Mouse (Mus musculus) cerebellum, postnatal 14 days (tissue): ENCODE measurements around the gene Golgb1.

Experiments used
- DNase-seq, 2 experiments: peaks; one replicate each; pipeline ENCODE4 v3.0.0; 2021; ENCODE audit warnings: mixed read lengths in 2 of 2

Gene Golgb1

GRCm38 (mm10) chr16:36920410-36920809, 45.5 kb downstream of the Golgb1 start:
- DNase-seq, result no peak

- no peak for DNase-seq
Observed at GRCm38 (mm10) chr16:36921067-36921613, 46.2 kb downstream of the Golgb1 start.

- no peak for DNase-seq
Observed at GRCm38 (mm10) chr16:36921980-36922379, 47.0 kb downstream of the Golgb1 start.

- no peak for DNase-seq
Observed at GRCm38 (mm10) chr16:36924312-36924711, 49.4 kb downstream of the Golgb1 start.

GRCm38 (mm10) chr16:36925351-36925750, 50.4 kb downstream of the Golgb1 start:
- no peak for DNase-seq

- no peak for DNase-seq
Observed at GRCm38 (mm10) chr16:36925797-36926196, 50.9 kb downstream of the Golgb1 start.

- no peak for DNase-seq
Observed at GRCm38 (mm10) chr16:36926514-36927447, 51.8 kb downstream of the Golgb1 start.

- DNase-seq, result no peak
Observed at GRCm38 (mm10) chr16:36927495-36928105, 52.7 kb downstream of the Golgb1 start.

GRCm38 (mm10) chr16:36928106-36928500, 53.2 kb downstream of the Golgb1 start:
- no peak for DNase-seq

GRCm38 (mm10) chr16:36929216-36929615, 54.3 kb downstream of the Golgb1 start:
- no peak for DNase-seq

- no peak for DNase-seq
Observed at GRCm38 (mm10) chr16:36930231-36931136, 55.5 kb downstream of the Golgb1 start.

- DNase-seq, result no peak
Observed at GRCm38 (mm10) chr16:36931381-36931780, 56.4 kb downstream of the Golgb1 start.

- DNase-seq, result no peak
Observed at GRCm38 (mm10) chr16:36931976-36932375, 57.0 kb downstream of the Golgb1 start.

GRCm38 (mm10) chr16:36932546-36932945, 57.6 kb downstream of the Golgb1 start:
- no peak for DNase-seq

- DNase-seq, result no peak
Observed at GRCm38 (mm10) chr16:36934131-36934840, 59.3 kb downstream of the Golgb1 start.

- no peak for DNase-seq
Observed at GRCm38 (mm10) chr16:36934841-36935620, 60.1 kb downstream of the Golgb1 start, which contains the start of gene Hcls1. Gene Hcls1 (plus strand): TSS chr16:36934983.

GRCm38 (mm10) chr16:36935814-36936213, 60.9 kb downstream of the Golgb1 start:
- DNase-seq, result no peak

GRCm38 (mm10) chr16:36941137-36941727, 66.3 kb downstream of the Golgb1 start:
- DNase-seq, result no peak

GRCm38 (mm10) chr16:36941895-36942294, 67.0 kb downstream of the Golgb1 start:
- no peak for DNase-seq

GRCm38 (mm10) chr16:36943591-36943990, 68.7 kb downstream of the Golgb1 start:
- DNase-seq, result no peak
